Mouse (Mus musculus) forebrain, embryonic 12.5 days (tissue): ENCODE measurements around the gene Sucla2. TPM values are rescaled to one million over a fixed set of nuclear protein-coding genes. Genes with fewer than 3 reads are reported as not detected.
"Not testable (repeated sequence)": the region's sequence is repeated elsewhere in the genome, so short reads cannot be mapped to it uniquely, and the experiment has no call there.

ENCODE experiments used
- ATAC-seq: fragments of 200-750 bp; cut with Nextera tagmentation; 2 replicates; pipeline ENCODE4 v1.8.0; 2017; ENCODE audit warnings: moderate TSS enrichment; ENCODE audit not compliant: low FRiP score
- H3K27ac ChIP-seq: fragments of 300-500 bp; sonication (generic); 2 replicates; pipeline ENCODE4 v1.5.1; 2016; ENCODE audit warnings: mild to moderate bottlenecking
- H3K27me3 ChIP-seq: fragments of 300-500 bp; sonication (generic); 2 replicates; pipeline ENCODE4 v1.6.1; 2016; ENCODE audit warnings: mild to moderate bottlenecking
- H3K36me3 ChIP-seq: fragments of 300-500 bp; sonication (generic); replicated peaks from 2 replicates; pipeline ENCODE4 v1.6.1; 2016; ENCODE audit warnings: mild to moderate bottlenecking
- H3K4me1 ChIP-seq: fragments of 300-500 bp; sonication (generic); 2 replicates; pipeline ENCODE4 v1.6.1; 2016
- H3K4me2 ChIP-seq: fragments of 300-500 bp; sonication (generic); 2 replicates; pipeline ENCODE4 v1.6.1; 2016; ENCODE audit warnings: mild to moderate bottlenecking, moderate library complexity
- H3K4me3 ChIP-seq: fragments of 300-500 bp; sonication (generic); replicated peaks from 2 replicates; pipeline ENCODE4 v1.5.1; 2016; ENCODE audit warnings: mild to moderate bottlenecking
- H3K9ac ChIP-seq: fragments of 300-500 bp; sonication (generic); 2 replicates; pipeline ENCODE4 v1.6.1; 2016; ENCODE audit warnings: mild to moderate bottlenecking
- H3K9me3 ChIP-seq: fragments of 300-500 bp; sonication (generic); 2 replicates; pipeline ENCODE4 v1.6.1; 2016
- WGBS: fragments of 180-500 bp; shearing (Covaris S2); methylation state at CpG from one replicate; pipeline ENCODE4 v1.1.7; 2016; 5-methylcytosine and 5-hydroxymethylcytosine counted together
- polyA plus RNA-seq: library from polyadenylated mRNA; unstranded; fragments of >200 nt; fragmentation: Nextera tagmentation; extraction: Ambion mirVana; gene quantifications from 2 replicates; pipeline ENCODE4 v1.2.1, GENCODE M21; 2016

The Sucla2 gene
- polyA plus RNA-seq, 1 experiment from 2014 or later = 100 TPM

DNA sequence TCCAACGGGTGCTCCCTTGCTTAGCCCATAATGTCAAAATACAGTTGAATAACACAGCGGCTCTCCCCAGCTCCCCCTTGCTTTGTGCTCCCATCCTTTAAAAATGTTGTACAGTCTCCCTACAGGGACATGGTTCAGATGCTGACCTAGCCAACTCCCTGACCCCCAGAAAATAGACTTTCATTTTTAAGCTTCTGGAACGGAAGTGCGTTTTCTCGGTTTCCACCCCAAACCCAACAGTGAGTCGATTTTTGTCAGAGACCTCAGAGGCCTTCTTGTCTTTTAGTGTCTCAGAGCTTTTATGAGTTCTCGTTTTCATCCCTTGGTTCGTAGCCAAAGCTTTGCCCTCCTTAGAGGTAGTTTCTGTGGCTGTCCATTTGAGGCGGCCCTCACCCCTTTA is 23.8 kb upstream of the Sucla2 start:
- 89% methylated on average over 9 of the region's 9 CpGs for WGBS
- ATAC-seq = no peak
- Histone ChIP-seq H3K4me2 (no peak overlapping the region), H3K9ac (no peak overlapping the region), H3K36me3 (no peaks in the 10 kb centered on the region), H3K27me3 (no peaks in the 10 kb centered on the region), H3K27ac (no peak overlapping the region), H3K9me3 (no peaks in the 10 kb centered on the region), H3K4me1 (peaks cover 8% of the 10 kb centered on the region), H3K4me3 (no peak overlapping the region)

DNA sequence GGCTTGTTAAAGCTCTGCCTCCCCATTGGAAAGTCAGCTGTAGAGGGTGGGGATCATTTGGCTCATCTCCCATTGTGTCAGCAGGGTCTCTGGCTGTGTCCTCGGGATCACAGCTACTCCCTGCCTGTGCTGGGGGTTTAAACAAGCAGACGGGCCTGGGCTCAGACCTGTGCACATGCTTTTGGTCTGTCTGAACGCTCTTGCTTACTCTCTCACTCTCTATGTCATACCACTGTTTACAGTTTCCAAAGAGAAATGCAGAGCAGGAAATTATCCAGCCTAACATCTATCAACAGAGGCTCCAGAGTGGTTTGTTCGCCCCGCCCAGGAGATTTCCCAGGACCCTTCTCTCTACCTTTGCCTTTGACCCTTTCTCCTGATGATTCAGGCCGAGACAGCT is 23.4 kb upstream of the Sucla2 start:
- Histone ChIP-seq H3K4me3 (no peak overlapping the region), H3K4me1 (peaks cover 8% of the 10 kb centered on the region), H3K27me3 (no peaks in the 10 kb centered on the region), H3K9ac (no peak overlapping the region), H3K9me3 (no peaks in the 10 kb centered on the region), H3K4me2 (no peak overlapping the region), H3K27ac (peak overlapping the region; percentile 66), H3K36me3 (no peaks in the 10 kb centered on the region)
- 81% methylated on average over 6 of the region's 6 CpGs for WGBS
- ATAC-seq = no peak

DNA sequence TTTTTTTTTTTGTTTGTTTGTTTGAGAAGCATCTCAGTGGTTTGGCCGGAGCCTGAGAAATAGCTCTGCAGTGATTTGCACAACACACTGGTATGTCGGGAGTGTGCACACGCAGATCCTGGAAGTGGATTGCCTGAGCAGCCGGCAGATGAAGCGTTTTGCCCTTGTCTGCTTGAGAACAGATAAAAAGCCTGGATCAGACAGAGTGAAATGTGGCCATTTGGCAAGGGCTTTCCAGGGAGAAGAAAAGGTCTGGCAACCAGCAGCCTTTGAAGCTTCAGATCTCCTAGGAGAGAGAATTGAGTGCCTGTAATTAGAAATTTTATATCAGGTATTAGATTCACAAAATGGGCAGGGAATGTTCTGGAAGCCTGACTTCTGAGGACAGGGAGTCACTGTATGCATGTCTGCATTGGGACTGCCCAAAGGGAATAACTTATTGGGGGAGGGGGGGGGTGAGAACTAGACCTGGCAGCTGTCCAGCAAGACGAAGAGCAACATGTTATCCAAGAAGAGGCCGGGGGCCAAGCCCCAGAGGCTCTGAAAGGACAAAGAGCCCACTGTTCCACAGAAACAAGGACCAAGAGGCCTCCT is 22.4 kb upstream of the Sucla2 start:
- H3K9ac ChIP-seq = no peak overlapping the region
- H3K4me2 ChIP-seq = no peak overlapping the region

DNA sequence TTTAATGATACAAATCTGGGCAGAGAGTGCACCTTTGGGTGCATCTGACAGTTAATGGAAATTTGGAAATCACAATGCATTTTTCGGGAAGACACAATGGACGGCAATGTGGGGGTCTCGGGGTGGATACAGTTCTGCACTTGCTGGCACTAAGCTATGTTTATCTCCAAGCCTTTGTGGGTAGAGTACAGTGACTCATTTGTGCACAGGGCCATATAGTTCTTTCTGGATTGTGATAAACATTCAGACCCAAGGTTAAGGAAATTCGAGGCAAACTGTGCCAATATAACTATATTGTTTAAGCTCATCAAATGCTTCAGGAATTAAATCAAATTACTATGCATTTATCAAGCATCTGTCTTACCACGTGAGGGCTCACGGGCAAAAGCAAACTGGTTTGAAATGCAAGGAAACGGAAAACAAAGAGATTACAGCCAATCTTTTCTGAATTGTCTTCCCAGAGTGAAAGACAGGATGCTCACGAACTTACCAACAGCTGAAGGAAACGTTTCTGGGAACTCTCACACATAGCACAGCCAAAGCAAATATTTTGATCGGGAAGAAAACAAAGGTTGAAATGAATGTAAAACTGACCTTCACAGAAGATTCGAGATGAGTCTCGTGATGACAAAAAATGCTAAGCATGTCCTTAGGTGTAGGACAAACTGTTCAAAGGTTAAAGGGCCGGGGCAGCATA is 21.7 kb upstream of the Sucla2 start:
- peak; percentile 65; the same call in 1 of the 2 replicates for ATAC-seq
- no peak overlapping the region for H3K4me2 ChIP-seq
- no peak overlapping the region for H3K4me3 ChIP-seq
- 62% methylated on average over 13 of the region's 13 CpGs for WGBS
- H3K36me3 ChIP-seq = no peaks in the 10 kb centered on the region
- no peak overlapping the region for H3K9ac ChIP-seq
- no peaks in the 10 kb centered on the region for H3K9me3 ChIP-seq
- H3K27ac ChIP-seq = peak overlapping the region; percentile 75
- peaks cover 8% of the 10 kb centered on the region for H3K4me1 ChIP-seq
- H3K27me3 ChIP-seq = no peaks in the 10 kb centered on the region

More for the DNA sequence above, 22.4 kb upstream of the Sucla2 start:
- 39% methylated on average over 7 of the region's 7 CpGs for WGBS
- H3K4me3 ChIP-seq = no peak overlapping the region
- H3K27ac ChIP-seq = peak overlapping the region; percentile 75
- no peaks in the 10 kb centered on the region for H3K9me3 ChIP-seq
- H3K36me3 ChIP-seq = no peaks in the 10 kb centered on the region
- peaks cover 8% of the 10 kb centered on the region for H3K4me1 ChIP-seq
- ATAC-seq = peak; percentile 73
- no peaks in the 10 kb centered on the region for H3K27me3 ChIP-seq

DNA sequence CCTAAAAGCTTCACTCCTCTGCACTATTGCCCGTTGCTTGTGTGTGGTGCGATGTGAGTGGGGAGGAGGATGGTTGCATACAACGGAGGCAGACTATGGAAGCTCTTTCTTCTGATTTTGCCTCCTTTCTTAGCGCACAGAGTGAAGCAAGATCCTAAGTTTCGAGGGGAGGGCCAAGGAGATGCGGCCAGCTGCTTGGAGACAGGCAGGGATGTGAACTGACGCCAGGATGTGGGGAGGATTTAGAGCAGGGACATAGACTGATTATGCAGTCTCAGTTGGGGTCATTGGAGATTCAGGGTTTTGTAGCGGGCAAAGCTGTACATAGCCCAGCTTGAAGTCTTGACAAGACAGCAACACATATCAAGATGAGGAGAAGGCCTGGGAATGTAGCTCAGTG is 18.8 kb upstream of the Sucla2 start:
- Histone ChIP-seq H3K4me1 (peaks cover 17% of the 10 kb centered on the region), H3K36me3 (no peaks in the 10 kb centered on the region), H3K27me3 (no peaks in the 10 kb centered on the region), H3K27ac (no peak overlapping the region), H3K9me3 (no peaks in the 10 kb centered on the region), H3K4me2 (no peak overlapping the region), H3K4me3 (no peak overlapping the region), H3K9ac (no peak overlapping the region)
- no peak for ATAC-seq
- WGBS = 62% methylated on average over 8 of the region's 8 CpGs

DNA sequence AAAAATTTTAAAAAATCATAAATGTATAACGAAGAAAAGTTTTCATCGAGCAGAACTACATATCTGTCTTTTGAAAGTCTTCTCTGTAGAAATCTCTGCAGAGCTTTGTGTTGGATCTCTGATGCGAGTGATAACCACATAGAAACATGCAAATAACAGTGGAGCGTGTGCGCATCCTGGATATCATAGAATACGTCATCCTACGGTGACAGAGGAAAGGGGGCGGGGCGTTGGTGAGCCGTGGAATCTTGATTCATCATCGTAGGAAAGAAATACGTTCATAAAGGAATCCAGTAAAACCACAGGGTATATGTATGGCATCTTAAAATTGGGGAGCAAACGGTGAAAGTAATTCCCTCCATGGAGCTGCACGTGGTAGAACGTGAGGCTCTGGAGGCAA is 17.9 kb upstream of the Sucla2 start:
- H3K9ac ChIP-seq = no peak overlapping the region
- 91% methylated on average over 15 of the region's 15 CpGs for WGBS
- no peaks in the 10 kb centered on the region for H3K27me3 ChIP-seq
- ATAC-seq = no peak
- no peaks in the 10 kb centered on the region for H3K9me3 ChIP-seq
- H3K4me3 ChIP-seq = no peak overlapping the region
- no peak overlapping the region for H3K4me2 ChIP-seq
- peaks cover 4% of the 10 kb centered on the region; the same call in 1 of the 2 replicates for H3K36me3 ChIP-seq
- H3K27ac ChIP-seq = no peak overlapping the region
- H3K4me1 ChIP-seq = peaks cover 21% of the 10 kb centered on the region

DNA sequence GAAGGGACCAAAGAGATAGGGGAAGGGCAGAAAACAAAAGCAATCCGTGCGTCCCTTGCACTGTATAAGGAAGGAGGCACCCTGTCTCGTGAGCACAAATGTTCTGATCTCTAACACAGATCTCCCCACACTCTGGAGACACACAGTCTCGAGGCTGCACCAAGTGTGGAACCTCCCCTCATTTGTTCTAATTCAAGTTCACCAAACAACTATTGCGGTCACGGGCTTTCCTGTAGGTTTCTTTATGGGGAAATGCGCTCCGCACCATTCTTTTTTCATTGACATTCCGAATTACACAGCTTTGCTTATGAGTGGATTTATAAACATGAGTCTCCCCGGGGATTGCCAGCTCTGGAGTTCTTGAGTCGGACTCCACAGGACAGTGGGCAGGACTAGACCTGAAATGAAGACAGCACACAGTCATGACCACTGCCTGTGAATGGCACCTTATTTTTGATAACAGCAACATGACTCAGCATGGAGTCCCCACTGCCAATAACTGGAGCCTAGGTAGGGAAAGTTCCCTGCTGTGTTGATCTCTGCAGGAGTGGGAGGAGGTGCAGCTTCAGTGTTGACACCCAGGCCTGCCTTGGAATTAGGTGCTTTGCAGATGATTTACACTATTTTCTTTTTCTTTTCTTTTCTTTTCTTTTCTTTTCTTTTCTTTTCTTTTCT is 17.3 kb upstream of the Sucla2 start:
- Histone ChIP-seq H3K27me3 (no peaks in the 10 kb centered on the region), H3K9ac (no peak overlapping the region), H3K9me3 (no peaks in the 10 kb centered on the region), H3K4me1 (peaks cover 21% of the 10 kb centered on the region), H3K4me3 (no peak overlapping the region), H3K27ac (no peak overlapping the region), H3K4me2 (no peak overlapping the region), H3K36me3 (peaks cover 7% of the 10 kb centered on the region; the same call in 1 of the 2 replicates)
- ATAC-seq = no peak
- WGBS = 84% methylated on average over 11 of the region's 11 CpGs

DNA sequence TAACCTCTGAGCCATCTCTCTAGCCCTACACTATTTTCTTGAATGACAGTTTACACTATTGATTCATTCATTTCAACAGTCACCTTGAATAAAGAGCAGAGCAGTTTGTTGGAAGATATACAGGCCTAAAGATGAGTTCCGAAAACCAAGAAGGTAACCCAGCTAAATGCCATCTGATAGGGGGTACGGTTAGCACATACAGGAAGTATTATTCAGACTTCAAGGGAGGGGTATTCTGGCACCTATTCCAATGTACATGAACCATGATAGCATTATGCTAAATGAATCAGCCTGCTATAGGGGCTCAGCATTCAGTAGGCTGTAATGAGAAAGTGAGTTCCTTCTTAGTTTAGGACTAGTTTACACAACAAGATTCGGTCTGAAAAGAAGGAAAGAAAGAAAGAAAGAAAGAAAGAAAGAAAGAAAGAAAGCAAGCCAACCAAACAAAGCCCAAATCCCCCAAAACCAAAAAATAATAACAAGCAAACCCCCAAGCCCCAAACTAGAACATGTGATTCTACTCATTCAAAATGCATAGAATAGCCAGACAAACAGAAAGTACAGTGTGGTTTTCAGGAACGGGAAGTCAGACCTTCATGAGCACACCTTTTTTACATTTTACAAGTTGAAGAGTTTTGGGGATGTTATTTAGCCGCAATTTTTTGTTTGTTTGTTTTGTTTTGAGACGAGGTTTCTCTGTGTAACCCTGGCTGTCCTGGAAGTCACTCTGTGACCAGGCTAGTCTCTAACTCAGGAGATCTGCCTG is 16.3 kb upstream of the Sucla2 start:
- ATAC-seq = no peak
- no peak overlapping the region for H3K27ac ChIP-seq
- H3K4me3 ChIP-seq = no peak overlapping the region
- H3K27me3 ChIP-seq = no peaks in the 10 kb centered on the region
- no peak overlapping the region for H3K4me2 ChIP-seq
- H3K9ac ChIP-seq = no peak overlapping the region
- peaks cover 10% of the 10 kb centered on the region for H3K36me3 ChIP-seq
- H3K9me3 ChIP-seq = no peaks in the 10 kb centered on the region
- H3K4me1 ChIP-seq = peaks cover 17% of the 10 kb centered on the region
- WGBS = 92% methylated on average over 6 of the region's 6 CpGs

DNA sequence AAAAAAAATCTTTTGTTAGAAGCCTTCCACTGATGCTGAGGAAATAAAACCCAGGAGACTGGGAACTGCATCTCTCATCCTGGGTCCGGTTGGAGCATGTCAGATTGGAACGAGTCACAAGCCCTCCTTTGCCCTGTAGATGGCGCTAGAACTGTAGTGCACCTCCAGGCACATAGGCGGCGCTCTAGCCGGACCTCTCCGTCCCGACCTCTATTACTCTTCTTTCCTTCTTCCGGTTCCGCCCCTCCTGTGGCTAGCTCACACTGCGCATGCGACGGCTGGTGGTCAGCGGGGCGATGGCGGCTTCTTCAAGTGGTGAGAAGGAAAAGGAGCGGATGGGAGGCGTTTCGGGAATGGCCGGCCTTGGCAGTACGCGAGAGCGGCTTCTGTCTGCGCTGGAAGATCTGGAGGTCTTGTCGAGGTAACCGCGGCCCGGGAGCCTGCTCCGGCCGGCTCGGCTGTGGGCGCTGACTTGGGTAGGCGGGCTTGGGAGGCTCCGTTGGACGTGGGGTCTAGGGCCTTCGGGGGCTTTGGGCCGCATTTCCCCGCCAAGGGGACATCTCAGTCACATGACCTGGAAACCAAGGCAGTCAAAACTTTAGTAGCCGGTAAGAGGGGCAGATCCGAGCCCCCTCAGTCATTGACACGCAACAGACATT is 15.2 kb upstream of the Sucla2 start, which contains the start of gene Med4:
Gene Med4 (plus strand): TSS at position 261 of the 659 bp plus-strand sequence.
- under 1% methylated on average over 41 of the region's 41 CpGs for WGBS
- H3K36me3 ChIP-seq = peaks cover 14% of the 10 kb centered on the region
- H3K27ac ChIP-seq = 0 out of 2 replicates have a peak within 1 kb of the TSS, but pooled peaks have one; percentile 43
- H3K9ac ChIP-seq = peak within 1 kb of the TSS; percentile 81
- peak within 1 kb of the TSS; percentile 79 for H3K4me3 ChIP-seq
- no peaks in the 10 kb centered on the region for H3K9me3 ChIP-seq
- peak; percentile 94 for ATAC-seq
- no peaks in the 10 kb centered on the region for H3K27me3 ChIP-seq
- H3K4me2 ChIP-seq = peak within 1 kb of the TSS; percentile 78
- peaks cover 17% of the 10 kb centered on the region for H3K4me1 ChIP-seq

DNA sequence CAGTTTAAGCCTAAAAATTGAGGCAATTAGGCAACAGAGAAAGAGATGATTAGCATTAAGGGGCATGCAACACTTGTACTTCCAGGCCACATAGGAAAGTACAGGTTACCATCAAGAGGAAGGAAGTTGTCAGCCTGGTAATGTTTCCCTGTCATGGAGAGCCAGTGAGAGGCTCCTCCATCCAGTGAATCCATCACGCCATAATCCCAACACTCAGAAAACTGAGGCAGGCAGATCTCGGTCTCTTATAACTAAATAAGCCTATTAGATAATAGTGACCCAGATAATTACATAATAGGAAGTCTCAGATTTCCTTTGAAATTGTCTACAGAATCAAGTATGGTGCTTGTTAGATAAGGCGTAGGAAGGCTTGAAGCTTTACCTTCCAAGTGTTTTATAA is 983 bp upstream of the Sucla2 start:
- Histone ChIP-seq H3K9me3 (no peaks in the 10 kb centered on the region), H3K36me3 (no peaks in the 10 kb centered on the region), H3K4me3 (no peak overlapping the region), H3K27me3 (0 out of 2 replicates have a peak, but pooled peaks cover 5% of the 10 kb centered on the region), H3K9ac (no peak overlapping the region), H3K27ac (no peak overlapping the region), H3K4me1 (no peaks in the 10 kb centered on the region), H3K4me2 (no peak overlapping the region)
- peak; percentile 1; the same call in 1 of the 2 replicates for ATAC-seq
- WGBS = 72% methylated on average over 3 of the region's 3 CpGs

DNA sequence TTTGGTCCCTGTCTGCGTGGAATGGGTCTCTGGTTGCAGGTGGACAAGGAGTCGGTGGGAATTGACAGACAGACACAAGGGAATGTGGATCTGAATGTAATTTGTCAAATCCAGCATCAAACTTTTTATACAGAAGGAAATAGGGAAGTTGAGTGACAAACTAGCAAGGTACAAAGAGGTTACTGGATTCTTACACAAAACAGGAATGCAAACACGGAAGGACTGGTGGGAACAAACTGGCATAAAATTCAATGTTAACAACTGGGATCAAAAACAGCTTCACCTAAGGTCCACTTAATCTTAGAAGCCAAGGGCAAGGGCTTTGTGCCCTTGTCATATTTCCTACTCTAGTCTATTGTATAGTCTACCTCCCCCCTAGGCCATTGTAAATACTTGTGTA is 3.5 kb downstream of the Sucla2 start:
- not testable (repeated sequence) for H3K36me3 ChIP-seq, H3K9ac ChIP-seq, H3K27ac ChIP-seq, H3K4me2 ChIP-seq, H3K4me3 ChIP-seq, H3K4me1 ChIP-seq, H3K27me3 ChIP-seq, H3K9me3 ChIP-seq, ATAC-seq
- WGBS = 89% methylated on average over 3 of the region's 3 CpGs
